Mouse (Mus musculus): ENCODE measurements around the gene Mief2. TPM values are rescaled to one million over a fixed set of nuclear protein-coding genes. Genes with fewer than 3 reads are reported as not detected.

Gene Mief2
- total RNA-seq, 2 experiments from 2014 or later, result 36.1 to 36.4 TPM

- no peak for DNase-seq
- intact Hi-C loops (cut with DNase I), result no loop called here
Observed at GRCm38 (mm10) chr11:60775578-60775977, 47.4 kb downstream of the Mief2 start.

- DNase-seq, result no peak
- intact Hi-C loops (cut with DNase I), result loop anchor here (2.0 kb wide), 4 partner anchors 47 to 103 kb away; partner anchors contain the start of genes Dhrs7b, Mief2 and Tmem11
Observed at GRCm38 (mm10) chr11:60776107-60776828, 48.1 kb downstream of the Mief2 start.

- peak; percentile 82 to 91 for DNase-seq
- intact Hi-C loops (cut with DNase I), result loop anchor here (2.0 kb wide), 4 partner anchors 48 to 102 kb away; partner anchors contain the start of genes Dhrs7b, Mief2 and Tmem11
Observed at GRCm38 (mm10) chr11:60776829-60777740, 48.9 kb downstream of the Mief2 start, which contains the start of the genes Top3a and Smcr8. Gene Top3a, minus strand, starts transcription at chr11:60777365. Gene Smcr8, plus strand, starts transcription at chr11:60777524.

- DNase-seq, result no peak
- intact Hi-C loops (cut with DNase I), result loop anchor here (2.0 kb wide), 4 partner anchors 49 to 101 kb away; partner anchors contain the start of genes Dhrs7b, Mief2 and Tmem11
Observed at GRCm38 (mm10) chr11:60777801-60778370, 49.7 kb downstream of the Mief2 start.

- intact Hi-C loops (cut with DNase I), result loop anchor here (2.0 kb wide), 1 partner anchor 29 kb away; no protein-coding TSS in a partner anchor
- no peak for DNase-seq
Observed at GRCm38 (mm10) chr11:60779673-60780189, 51.5 kb downstream of the Mief2 start.

Small RNAs within 50 kb of the gene (microRNA-seq; reads per million reads assigned to microRNA genes)
- 5.4 to 10.8 reads per million in 2 experiments for gene Mir5100 (ENCODE audit: borderline number of aligned reads in 2 of 2)

Other genes starting within 250 kb of the Mief2 start
- 10 to 100 TPM; 78.2 to 82.4 TPM for gene Alkbh5, start 192.0 kb upstream of the Mief2 start, total RNA-seq (2021)
- gene Llgl1, start 28.7 kb upstream of the Mief2 start, total RNA-seq (2021), result 10 to 100 TPM; 13.6 to 13.7 TPM
- 100 to 1,000 TPM; 124 to 126 TPM for gene Flii, start 1.1 kb upstream of the Mief2 start, total RNA-seq (2021)
- gene Top3a, start 49.0 kb downstream of the Mief2 start, total RNA-seq (2021), result 1 to 10 TPM; 4.5 to 5.3 TPM
- gene Smcr8, start 49.1 kb downstream of the Mief2 start, total RNA-seq (2021), result 10 to 100 TPM; 14.5 to 15.3 TPM
- 1 to 10 TPM; 8.8 to 9.1 TPM for gene Shmt1, start 83.3 kb downstream of the Mief2 start, total RNA-seq (2021)
- 10 to 100 TPM; 19.4 to 19.7 TPM for gene Dhrs7b, start 102.2 kb downstream of the Mief2 start, total RNA-seq (2021)
- gene Tmem11, start 150.9 kb downstream of the Mief2 start, total RNA-seq (2021), result 10 to 100 TPM; 30.6 to 32.3 TPM
- 10 to 100 TPM; 15.5 to 16.0 TPM for gene Natd1, start 186.4 kb downstream of the Mief2 start, total RNA-seq (2021)
- gene Map2k3, start 203.6 kb downstream of the Mief2 start, total RNA-seq (2021), result 10 to 100 TPM; 84.2 to 84.5 TPM